Mouse (Mus musculus): Measurements from ENCODE around the gene Ell2. TPM values are rescaled to one million over a fixed set of nuclear protein-coding genes. Genes with fewer than 3 reads are reported as not detected.

Gene Ell2
- polyA plus RNA-seq, 1 experiment from 2014 or later: 13.0 TPM

- no peak overlapping the region for H3K27ac ChIP-seq (replicated peaks)
Observed at GRCm38 (mm10) chr13:75714407-75714806, 7.8 kb downstream of the Ell2 start.

GRCm38 (mm10) chr13:75717638-75718302 lies 11.2 kb downstream of the Ell2 start:
- Histone ChIP-seq H3K4me2 (replicated peaks; ENCODE audit: low read depth) (no peak overlapping the region), H3K27ac (replicated peaks) (no peak overlapping the region), H3K9me3 (ENCODE audit: control insufficient read depth, low read length) (no peaks in the 10 kb centered on the region), H3K36me3 (ENCODE audit: control insufficient read depth, insufficient read depth, low read length) (no peaks in the 10 kb centered on the region), H3K27me3 (ENCODE audit: control insufficient read depth, insufficient read depth, low read length) (no peaks in the 10 kb centered on the region), H3K4me1 (replicated peaks; ENCODE audit: control insufficient read depth, insufficient read depth) (no peaks in the 10 kb centered on the region), H3K9ac (ENCODE audit: low read length) (no peak overlapping the region), H3K4me3 (ENCODE audit: low read depth, low read length) (no peak overlapping the region)
- TF ChIP-seq EP300 (optimal IDR thresholded peaks at IDR 0.05) (no peak), CTCF (IDR thresholded peaks at IDR 0.05; ENCODE audit: low read depth) (no peak)
- WGBS: 73% methylated on average over 3 of the region's 3 CpGs
- ATAC-seq (ENCODE audit: low FRiP score, low TSS enrichment) (no peak), DNase-seq (ENCODE audit: low spot score) (no peak)

More at GRCm38 (mm10) chr13:75714407-75714806, 7.8 kb downstream of the Ell2 start:
- no peaks in the 10 kb centered on the region for H3K27me3 ChIP-seq (ENCODE audit: control insufficient read depth, insufficient read depth, low read length)
- ATAC-seq (ENCODE audit: low FRiP score, low TSS enrichment) (no peak), DNase-seq (ENCODE audit: low spot score) (no peak)
- H3K9ac ChIP-seq (ENCODE audit: low read length): no peak overlapping the region
- no peaks in the 10 kb centered on the region for H3K9me3 ChIP-seq (ENCODE audit: control insufficient read depth, low read length)
- H3K4me1 ChIP-seq (replicated peaks; ENCODE audit: control insufficient read depth, insufficient read depth): no peaks in the 10 kb centered on the region
- no peaks in the 10 kb centered on the region for H3K36me3 ChIP-seq (ENCODE audit: control insufficient read depth, insufficient read depth, low read length)
- H3K4me3 ChIP-seq (ENCODE audit: low read depth, low read length): no peak overlapping the region
- 74% methylated on average over 6 of the region's 6 CpGs for WGBS
- TF ChIP-seq CTCF (IDR thresholded peaks at IDR 0.05; ENCODE audit: low read depth) (no peak), EP300 (optimal IDR thresholded peaks at IDR 0.05) (no peak)
- no peak overlapping the region for H3K4me2 ChIP-seq (replicated peaks; ENCODE audit: low read depth)

GRCm38 (mm10) chr13:75718376-75718775 lies 11.8 kb downstream of the Ell2 start:
- no peak overlapping the region for H3K4me3 ChIP-seq (ENCODE audit: low read depth, low read length)
- H3K4me1 ChIP-seq (replicated peaks; ENCODE audit: control insufficient read depth, insufficient read depth): no peaks in the 10 kb centered on the region
- no peak overlapping the region for H3K27ac ChIP-seq (replicated peaks)
- no peaks in the 10 kb centered on the region for H3K27me3 ChIP-seq (ENCODE audit: control insufficient read depth, insufficient read depth, low read length)
- no peaks in the 10 kb centered on the region for H3K36me3 ChIP-seq (ENCODE audit: control insufficient read depth, insufficient read depth, low read length)
- no peak overlapping the region for H3K4me2 ChIP-seq (replicated peaks; ENCODE audit: low read depth)
- no peak overlapping the region for H3K9ac ChIP-seq (ENCODE audit: low read length)
- H3K9me3 ChIP-seq (ENCODE audit: control insufficient read depth, low read length): no peaks in the 10 kb centered on the region
- no peak for ATAC-seq (ENCODE audit: low FRiP score, low TSS enrichment)
- no peak for DNase-seq (ENCODE audit: low spot score)
- no peak for TF ChIP-seq EP300 (optimal IDR thresholded peaks at IDR 0.05)

GRCm38 (mm10) chr13:75719645-75720044 lies 13.1 kb downstream of the Ell2 start:
- H3K27me3 ChIP-seq (ENCODE audit: control insufficient read depth, insufficient read depth, low read length): no peaks in the 10 kb centered on the region
- 78% methylated on average over 4 of the region's 4 CpGs for WGBS
- no peak for ATAC-seq (ENCODE audit: low FRiP score, low TSS enrichment)
- DNase-seq (ENCODE audit: low spot score): no peak
- H3K4me1 ChIP-seq (replicated peaks; ENCODE audit: control insufficient read depth, insufficient read depth): no peaks in the 10 kb centered on the region
- no peak overlapping the region for H3K9ac ChIP-seq (ENCODE audit: low read length)
- no peak overlapping the region for H3K4me3 ChIP-seq (ENCODE audit: low read depth, low read length)
- H3K27ac ChIP-seq (replicated peaks): no peak overlapping the region
- H3K4me2 ChIP-seq (replicated peaks; ENCODE audit: low read depth): no peak overlapping the region
- TF ChIP-seq CTCF (IDR thresholded peaks at IDR 0.05; ENCODE audit: low read depth) (no peak), EP300 (optimal IDR thresholded peaks at IDR 0.05) (no peak)
- no peaks in the 10 kb centered on the region for H3K36me3 ChIP-seq (ENCODE audit: control insufficient read depth, insufficient read depth, low read length)
- H3K9me3 ChIP-seq (ENCODE audit: control insufficient read depth, low read length): no peaks in the 10 kb centered on the region

GRCm38 (mm10) chr13:75726569-75727373 lies 20.2 kb downstream of the Ell2 start:
- Histone ChIP-seq H3K4me2 (replicated peaks; ENCODE audit: low read depth) (no peak overlapping the region), H3K4me3 (ENCODE audit: low read depth, low read length) (no peak overlapping the region), H3K4me1 (replicated peaks; ENCODE audit: control insufficient read depth, insufficient read depth) (no peaks in the 10 kb centered on the region), H3K9me3 (ENCODE audit: control insufficient read depth, low read length) (no peaks in the 10 kb centered on the region), H3K27ac (replicated peaks) (no peak overlapping the region), H3K36me3 (ENCODE audit: control insufficient read depth, insufficient read depth, low read length) (no peaks in the 10 kb centered on the region), H3K9ac (ENCODE audit: low read length) (no peak overlapping the region), H3K27me3 (ENCODE audit: control insufficient read depth, insufficient read depth, low read length) (no peaks in the 10 kb centered on the region)
- no peak for ATAC-seq (ENCODE audit: low FRiP score, low TSS enrichment)
- TF ChIP-seq CTCF (IDR thresholded peaks at IDR 0.05; ENCODE audit: low read depth) (no peak), EP300 (optimal IDR thresholded peaks at IDR 0.05) (no peak)
- DNase-seq (ENCODE audit: low spot score): no peak
- WGBS: 64% methylated on average over 4 of the region's 4 CpGs

GRCm38 (mm10) chr13:75727932-75728331 lies 21.4 kb downstream of the Ell2 start:
- ATAC-seq (ENCODE audit: low FRiP score, low TSS enrichment) (no peak), DNase-seq (ENCODE audit: low spot score) (no peak)
- no peak overlapping the region for H3K4me3 ChIP-seq (ENCODE audit: low read depth, low read length)
- H3K36me3 ChIP-seq (ENCODE audit: control insufficient read depth, insufficient read depth, low read length): no peaks in the 10 kb centered on the region
- H3K27ac ChIP-seq (replicated peaks): no peak overlapping the region
- no peaks in the 10 kb centered on the region for H3K9me3 ChIP-seq (ENCODE audit: control insufficient read depth, low read length)
- no peak overlapping the region for H3K4me2 ChIP-seq (replicated peaks; ENCODE audit: low read depth)
- no peaks in the 10 kb centered on the region for H3K27me3 ChIP-seq (ENCODE audit: control insufficient read depth, insufficient read depth, low read length)
- no peak for TF ChIP-seq CTCF (IDR thresholded peaks at IDR 0.05; ENCODE audit: low read depth)
- TF ChIP-seq EP300 (optimal IDR thresholded peaks at IDR 0.05): no peak
- WGBS: 89% methylated on average over 1 of the region's 1 CpGs
- H3K4me1 ChIP-seq (replicated peaks; ENCODE audit: control insufficient read depth, insufficient read depth): no peaks in the 10 kb centered on the region
- no peak overlapping the region for H3K9ac ChIP-seq (ENCODE audit: low read length)
